Mouse (Mus musculus) stomach, postnatal 0 days (tissue): ENCODE measurements at regions not wholly inside any gene's neighbourhood (a gene's known extent, or its start where the extent isn't known, plus 50 kb on each side); places are given as distances from the start of the nearest gene placed in this dataset.
A peak's percentile ranks its signal among the peaks of the same experiment; 100 is the strongest.

ENCODE experiments used
- ATAC-seq: fragments of 200-750 bp; cut with Nextera tagmentation; 2 replicates; pipeline ENCODE4 v1.8.0; 2017; ENCODE audit not compliant: low FRiP score, low TSS enrichment
- DNase-seq: peaks from one replicate; pipeline ENCODE4 v3.0.0-alpha.2; 2016; ENCODE audit warnings: low spot score
- H3K27ac ChIP-seq: fragments of 300-500 bp; sonication (generic); replicated peaks from 2 replicates; pipeline ENCODE4 v1.5.1; 2014; ENCODE audit warnings: mild to moderate bottlenecking, control low read depth
- H3K27me3 ChIP-seq: fragments of 300-500 bp; sonication (generic); 2 replicates; pipeline ENCODE4 v1.6.1; 2014; ENCODE audit warnings: low read length; ENCODE audit not compliant: control insufficient read depth, insufficient read depth
- H3K36me3 ChIP-seq: fragments of 300-500 bp; sonication (generic); 2 replicates; pipeline ENCODE4 v1.6.1; 2014; ENCODE audit warnings: low read length, mixed read lengths; ENCODE audit not compliant: control insufficient read depth, insufficient read depth
- H3K4me1 ChIP-seq: fragments of 300-500 bp; sonication (generic); replicated peaks from 2 replicates; pipeline ENCODE4 v1.6.1; 2014; ENCODE audit warnings: antibody characterized with exemption; ENCODE audit not compliant: control insufficient read depth, insufficient read depth
- H3K4me2 ChIP-seq: fragments of 300-500 bp; sonication (generic); replicated peaks from 2 replicates; pipeline ENCODE4 v1.6.1; 2014; ENCODE audit warnings: low read depth, mild to moderate bottlenecking, control low read depth, moderate library complexity
- H3K4me3 ChIP-seq: fragments of 300-500 bp; sonication (generic); 2 replicates; pipeline ENCODE4 v1.5.1; 2014; ENCODE audit warnings: low read depth, low read length, control low read depth
- H3K9ac ChIP-seq: fragments of 300-500 bp; sonication (generic); 2 replicates; pipeline ENCODE4 v1.6.1; 2014; ENCODE audit warnings: mild to moderate bottlenecking, low read length, control low read depth, mixed read lengths
- H3K9me3 ChIP-seq: fragments of 300-500 bp; sonication (generic); 2 replicates; pipeline ENCODE4 v1.6.1; 2016; ENCODE audit warnings: low read length; ENCODE audit not compliant: control insufficient read depth
- CTCF ChIP-seq: IDR thresholded peaks from 2 replicates; pipeline ENCODE4 v1.5.1; 2016; ENCODE audit warnings: antibody characterized with exemption, low read depth, mild to moderate bottlenecking, moderate library complexity
- EP300 ChIP-seq: optimal IDR thresholded peaks from 2 replicates; pipeline ENCODE3; 2016; ENCODE audit warnings: antibody characterized with exemption
- WGBS: fragments of 180-500 bp; shearing (Covaris S2); extraction: QIAGEN DNeasy Blood & Tissue Kit; methylation state at CpG from one replicate; pipeline ENCODE4 v1.1.7; 2014; 5-methylcytosine and 5-hydroxymethylcytosine counted together

DNA sequence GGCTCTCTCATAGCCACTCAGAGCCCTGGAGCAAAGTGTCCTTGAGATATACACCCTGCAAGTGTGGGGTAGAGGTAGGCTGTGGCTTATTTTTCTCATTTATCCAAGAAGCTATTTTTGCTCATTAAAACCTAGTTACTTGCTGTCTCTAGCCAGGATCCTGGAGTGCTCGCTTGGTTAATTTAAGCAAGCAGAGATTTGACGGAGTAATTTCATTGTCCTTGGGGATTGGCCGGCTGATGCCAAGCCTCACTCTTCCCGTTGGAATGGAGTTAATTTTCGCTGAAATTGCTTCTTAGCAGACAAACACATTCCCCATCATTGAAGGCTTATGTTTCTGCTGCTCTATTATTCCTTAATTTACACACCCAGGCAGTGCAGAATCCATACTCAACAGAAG is 167.1 kb downstream of the Tpra1 start:
- Histone ChIP-seq H3K4me2 (no peak overlapping the region), H3K4me3 (no peak overlapping the region), H3K4me1 (no peaks in the 10 kb centered on the region), H3K36me3 (no peaks in the 10 kb centered on the region), H3K9ac (no peak overlapping the region), H3K27me3 (no peaks in the 10 kb centered on the region), H3K27ac (no peak overlapping the region), H3K9me3 (no peaks in the 10 kb centered on the region)
- DNase-seq, result no peak
- 76% methylated on average over 5 of the region's 5 CpGs for WGBS
- TF ChIP-seq EP300 (no peak), CTCF (no peak)
- no peak for ATAC-seq

- no peak for TF ChIP-seq CTCF
- no peak for TF ChIP-seq EP300
- WGBS, result 12% methylated on average over 3 of the region's 3 CpGs
- DNase-seq, result peak; percentile 64
Measured at GRCm38 (mm10) chr6:89070011-89070410, 168.0 kb downstream of the Tpra1 start.

DNA sequence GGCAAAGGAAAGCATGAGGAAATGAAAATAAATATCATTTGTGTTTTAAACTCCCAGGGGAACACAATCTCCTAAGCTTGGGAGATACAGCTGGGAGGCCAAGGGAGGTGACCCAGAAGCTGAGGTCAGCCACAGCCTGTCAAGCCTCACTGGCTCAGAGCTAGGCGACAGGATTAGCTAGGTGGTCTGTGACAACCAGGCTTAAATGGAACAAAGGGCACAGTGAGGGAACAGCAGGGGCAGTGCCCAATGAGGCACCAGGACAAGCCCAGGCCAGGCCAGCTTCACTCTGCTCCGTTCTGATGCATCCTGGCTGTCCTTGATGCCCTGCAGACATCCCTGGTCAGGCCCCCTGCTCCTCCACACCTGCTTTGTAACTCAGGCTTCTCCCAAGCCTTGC is 169.7 kb downstream of the Tpra1 start:
- Histone ChIP-seq H3K9ac (no peak overlapping the region), H3K9me3 (no peaks in the 10 kb centered on the region), H3K27me3 (no peaks in the 10 kb centered on the region), H3K4me3 (no peak overlapping the region), H3K36me3 (no peaks in the 10 kb centered on the region), H3K4me1 (no peaks in the 10 kb centered on the region), H3K4me2 (no peak overlapping the region), H3K27ac (no peak overlapping the region)
- no peak for DNase-seq
- TF ChIP-seq EP300 (no peak), CTCF (no peak)
- WGBS, result 31% methylated on average over 2 of the region's 2 CpGs
- ATAC-seq, result no peak

More at GRCm38 (mm10) chr6:89070011-89070410, 168.0 kb downstream of the Tpra1 start:
- no peaks in the 10 kb centered on the region for H3K36me3 ChIP-seq
- no peak overlapping the region for H3K4me2 ChIP-seq
- no peak overlapping the region for H3K9ac ChIP-seq
- no peak for ATAC-seq
- no peak overlapping the region for H3K4me3 ChIP-seq
- no peaks in the 10 kb centered on the region for H3K27me3 ChIP-seq
- H3K9me3 ChIP-seq, result no peaks in the 10 kb centered on the region
- no peaks in the 10 kb centered on the region for H3K4me1 ChIP-seq
- no peak overlapping the region for H3K27ac ChIP-seq

- Histone ChIP-seq H3K36me3 (no peaks in the 10 kb centered on the region), H3K4me3 (no peak overlapping the region), H3K9me3 (no peaks in the 10 kb centered on the region), H3K27me3 (no peaks in the 10 kb centered on the region), H3K4me1 (no peaks in the 10 kb centered on the region), H3K4me2 (no peak overlapping the region), H3K9ac (no peak overlapping the region), H3K27ac (no peak overlapping the region)
- TF ChIP-seq CTCF (no peak), EP300 (no peak)
- ATAC-seq, result no peak
- DNase-seq, result no peak
- 47% methylated on average over 2 of the region's 2 CpGs for WGBS
Measured at GRCm38 (mm10) chr6:89072569-89072968, 170.5 kb downstream of the Tpra1 start.

GRCm38 (mm10) chr6:89081624-89082300 is 179.7 kb downstream of the Tpra1 start:
- Histone ChIP-seq H3K27me3 (no peaks in the 10 kb centered on the region), H3K4me1 (no peaks in the 10 kb centered on the region), H3K9ac (no peak overlapping the region), H3K36me3 (no peaks in the 10 kb centered on the region), H3K4me2 (no peak overlapping the region), H3K4me3 (no peak overlapping the region), H3K27ac (no peak overlapping the region), H3K9me3 (no peaks in the 10 kb centered on the region)
- WGBS, result 66% methylated on average over 6 of the region's 6 CpGs
- TF ChIP-seq CTCF (no peak), EP300 (no peak)
- DNase-seq (no peak), ATAC-seq (no peak)

GRCm38 (mm10) chr6:89084437-89084836 is 182.4 kb downstream of the Tpra1 start:
- ATAC-seq, result no peak

More at GRCm38 (mm10) chr6:89084437-89084836, 182.4 kb downstream of the Tpra1 start:
- peak; percentile 31; the same call in 1 of the 2 replicates for TF ChIP-seq CTCF
- no peak for TF ChIP-seq EP300
- Histone ChIP-seq H3K9me3 (no peaks in the 10 kb centered on the region), H3K27me3 (no peaks in the 10 kb centered on the region), H3K4me3 (no peak overlapping the region), H3K9ac (no peak overlapping the region), H3K27ac (no peak overlapping the region), H3K4me1 (no peaks in the 10 kb centered on the region), H3K4me2 (no peak overlapping the region), H3K36me3 (no peaks in the 10 kb centered on the region)
- DNase-seq, result no peak
- WGBS, result 94% methylated on average over 3 of the region's 3 CpGs
